1 mouse cellular context compared by ENCODE assay signal in the genomic region with DNA sequence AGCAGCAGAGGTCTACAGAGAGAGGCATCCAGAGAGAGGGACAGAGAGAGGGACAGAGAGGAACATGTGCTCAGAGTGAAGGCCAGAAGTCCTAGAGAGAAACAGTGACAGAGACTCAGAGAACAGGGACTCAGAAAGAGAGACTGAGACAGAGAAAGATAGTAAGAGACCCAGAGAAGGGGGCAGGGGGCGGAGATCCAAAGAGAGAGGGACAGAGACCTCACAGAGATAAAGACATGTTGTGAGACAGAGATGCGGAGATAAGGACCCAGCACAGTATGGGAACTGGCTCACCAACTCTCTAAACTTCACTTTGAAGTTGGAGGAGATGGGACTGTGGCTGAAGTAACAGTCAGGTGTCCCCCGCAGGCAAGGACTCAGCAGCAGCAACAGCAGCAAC.
A peak's percentile ranks its signal among the peaks of the same experiment; 100 is the strongest.
TF ChIP-seq lines count a peak whose summit lies in the region.

No protein-coding gene starts in this region.

TF ChIP-seq in MEL, 35 proteins besides CTCF, POLR2A, EP300 and RAD21:
- TF ChIP-seq SIN3A (IDR thresholded peaks at IDR 0.05; ENCODE audit: low read length): peak; percentile 48
- TF ChIP-seq ETS1 (IDR thresholded peaks at IDR 0.05; ENCODE audit: low read depth, low read length): peak; percentile 55; the same call in 1 of the 2 replicates
- TF ChIP-seq MEF2A (IDR thresholded peaks at IDR 0.05; ENCODE audit: extremely low read depth, insufficient replicate concordance, low read depth, low read length, poor library complexity, severe bottlenecking): no peak
- peak; percentile 70; the same call in 1 of the 2 replicates for TF ChIP-seq MAX (IDR thresholded peaks at IDR 0.05; ENCODE audit: low read length)
- TF ChIP-seq GATA1 (IDR thresholded peaks at IDR 0.05; ENCODE audit: low read depth, low read length): peak; percentile 93
- no peak for TF ChIP-seq ZC3H11A (IDR thresholded peaks at IDR 0.05; ENCODE audit: low read depth, low read length)
- TF ChIP-seq JUND (IDR thresholded peaks at IDR 0.05; ENCODE audit: low read depth, low read length): no peak
- no peak for TF ChIP-seq SMC3 (IDR thresholded peaks at IDR 0.05; ENCODE audit: low read depth, low read length)
- no peak for TF ChIP-seq E2F4 (IDR thresholded peaks at IDR 0.05; ENCODE audit: borderline replicate concordance, low read depth, low read length)
- no peak for TF ChIP-seq KAT2A (conservative IDR thresholded peaks at IDR 0.05; ENCODE audit: low read depth, low read length)
- TF ChIP-seq TBP (IDR thresholded peaks at IDR 0.05; ENCODE audit: low read depth, low read length): 0 out of 2 replicates have a peak, but pooled peaks have one; percentile 30
- peak; percentile 57; the same call in 1 of the 2 replicates for TF ChIP-seq MYC (IDR thresholded peaks at IDR 0.05; ENCODE audit: low read depth, low read length)
TF ChIP-seq in MEL: peak in this region for 6.
